Mouse (Mus musculus) heart, postnatal 25 days (tissue): ENCODE measurements around the gene Gm10643. TPM values are rescaled to one million over a fixed set of nuclear protein-coding genes. Genes with fewer than 3 reads are reported as not detected.

Source experiments
- DNase-seq: peaks from one replicate; pipeline ENCODE4 v3.0.0; 2022; ENCODE audit warnings: low spot score
- intact Hi-C: fragments of 180-260 bp; cut with DNase I; formaldehyde crosslinking; loops from one replicate; pipeline ENCODE4 v1.15.1; 2025
- total RNA-seq, 2 experiments: library from RNA; stranded (reverse); gene quantifications; 2 replicates each; pipeline ENCODE4 v1.2.3; 2021

Gene Gm10643
- total RNA-seq, 2 experiments from 2014 or later = 3.2 to 3.3 TPM

DNA sequence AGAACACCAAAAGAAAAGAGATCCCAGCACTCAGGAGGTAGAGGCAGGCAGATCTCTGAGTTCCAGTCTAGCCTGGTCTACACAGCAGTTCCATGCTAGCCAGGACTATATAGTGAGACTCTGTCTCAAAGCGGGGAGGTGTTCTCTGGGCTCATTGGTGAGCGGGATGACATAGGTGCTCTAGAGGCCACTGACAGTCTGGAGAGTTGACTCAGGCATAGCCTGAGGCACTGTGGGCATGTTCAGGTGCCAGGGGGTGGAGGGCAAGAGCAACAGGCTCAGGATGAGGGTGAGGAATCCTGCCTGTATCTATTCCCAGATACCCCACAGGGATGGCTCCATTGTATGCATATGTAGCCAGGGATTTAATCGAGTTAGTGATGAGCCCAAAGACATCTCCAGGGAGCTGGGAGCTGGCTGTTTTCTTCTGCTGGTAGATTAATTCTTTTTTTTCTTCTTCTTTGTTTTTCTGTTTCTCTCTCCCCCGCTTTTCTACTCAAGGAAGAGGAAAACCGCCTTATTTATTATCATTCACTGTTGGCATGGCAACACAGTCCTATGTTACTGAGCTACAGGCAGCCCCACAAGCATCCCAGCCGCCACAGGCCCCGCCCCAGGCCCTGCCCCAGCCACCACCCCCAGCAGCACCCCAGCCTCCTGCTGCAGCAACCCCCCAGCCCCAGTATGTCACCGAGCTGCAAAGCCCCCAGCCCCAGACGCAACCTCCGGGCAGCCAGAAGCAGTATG, 8.5 kb upstream of the Gm10643 start:
- no peak for DNase-seq
- intact Hi-C loops = loop anchor here (5.0 kb wide), 1 partner anchor 61 kb away; the partner anchor contains the start of gene 2210011C24Rik

GRCm38 (mm10) chr8:84072321-84072720, 7.4 kb upstream of the Gm10643 start:
- intact Hi-C loops = loop anchor here (5.0 kb wide), 1 partner anchor 60 kb away; the partner anchor contains the start of gene 2210011C24Rik
- no peak for DNase-seq

DNA sequence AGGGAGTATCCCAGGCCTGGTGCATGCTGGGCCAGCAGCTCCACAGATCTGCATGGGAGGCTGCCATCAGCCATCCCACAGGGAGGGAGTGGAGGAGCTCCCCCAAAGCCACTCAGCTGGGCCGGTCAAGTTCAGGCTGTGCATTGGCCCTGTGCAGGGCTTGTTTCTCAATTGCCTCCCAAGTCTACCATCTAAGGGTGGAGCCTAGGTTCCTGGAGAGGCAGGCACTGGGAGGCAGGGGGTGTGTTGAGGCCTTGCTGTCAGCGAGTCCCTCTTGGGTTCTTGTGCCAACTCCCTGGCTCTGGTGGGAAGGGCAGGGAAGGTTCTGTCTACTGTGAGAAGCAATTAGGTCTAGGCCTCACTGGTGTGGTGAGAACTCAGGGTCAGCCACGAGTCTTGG, 7.0 kb upstream of the Gm10643 start:
- no peak for DNase-seq
- intact Hi-C loops = loop anchor here (2.0 to 5.0 kb wide), 2 partner anchors 31 to 60 kb away; partner anchors contain the start of gene 2210011C24Rik

- no peak for DNase-seq
- intact Hi-C loops = loop anchor here (2.0 to 5.0 kb wide), 2 partner anchors 32 to 58 kb away; partner anchors contain the start of gene 2210011C24Rik
Observed at GRCm38 (mm10) chr8:84070667-84071066, 5.7 kb upstream of the Gm10643 start.

DNA sequence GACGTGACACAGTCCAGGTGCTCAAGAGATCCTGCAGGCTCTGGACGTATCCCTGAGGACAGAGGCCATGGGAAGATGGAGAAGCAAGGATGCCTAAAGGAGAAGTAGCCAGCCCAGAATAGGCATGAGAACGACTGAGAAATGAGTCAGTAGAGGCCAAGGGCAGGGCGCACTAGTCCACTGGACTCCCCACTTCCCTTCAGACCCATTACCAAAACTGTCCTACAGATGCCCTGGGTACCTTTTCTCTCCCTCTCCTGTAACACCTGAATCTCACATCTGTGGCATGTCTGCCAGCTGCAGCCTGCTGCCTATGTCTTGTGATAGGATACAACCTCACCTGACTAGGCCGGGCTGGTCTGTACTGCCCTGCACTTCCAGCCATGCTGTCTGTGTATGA, 5.3 kb upstream of the Gm10643 start:
- no peak for DNase-seq
- intact Hi-C loops = loop anchor here (2.0 to 5.0 kb wide), 2 partner anchors 33 to 58 kb away; partner anchors contain the start of gene 2210011C24Rik

GRCm38 (mm10) chr8:84069750-84070149, 4.8 kb upstream of the Gm10643 start:
- DNase-seq = no peak
- intact Hi-C loops = loop anchor here (2.0 to 5.0 kb wide), 3 partner anchors 33 to 78 kb away; partner anchors contain the start of genes 2210011C24Rik, 4930432K21Rik and Cc2d1a

GRCm38 (mm10) chr8:84069169-84069568, 4.2 kb upstream of the Gm10643 start:
- no peak for DNase-seq
- intact Hi-C loops = loop anchor here (5.0 kb wide), 1 partner anchor 78 kb away; the partner anchor contains the start of genes 4930432K21Rik and Cc2d1a

DNA sequence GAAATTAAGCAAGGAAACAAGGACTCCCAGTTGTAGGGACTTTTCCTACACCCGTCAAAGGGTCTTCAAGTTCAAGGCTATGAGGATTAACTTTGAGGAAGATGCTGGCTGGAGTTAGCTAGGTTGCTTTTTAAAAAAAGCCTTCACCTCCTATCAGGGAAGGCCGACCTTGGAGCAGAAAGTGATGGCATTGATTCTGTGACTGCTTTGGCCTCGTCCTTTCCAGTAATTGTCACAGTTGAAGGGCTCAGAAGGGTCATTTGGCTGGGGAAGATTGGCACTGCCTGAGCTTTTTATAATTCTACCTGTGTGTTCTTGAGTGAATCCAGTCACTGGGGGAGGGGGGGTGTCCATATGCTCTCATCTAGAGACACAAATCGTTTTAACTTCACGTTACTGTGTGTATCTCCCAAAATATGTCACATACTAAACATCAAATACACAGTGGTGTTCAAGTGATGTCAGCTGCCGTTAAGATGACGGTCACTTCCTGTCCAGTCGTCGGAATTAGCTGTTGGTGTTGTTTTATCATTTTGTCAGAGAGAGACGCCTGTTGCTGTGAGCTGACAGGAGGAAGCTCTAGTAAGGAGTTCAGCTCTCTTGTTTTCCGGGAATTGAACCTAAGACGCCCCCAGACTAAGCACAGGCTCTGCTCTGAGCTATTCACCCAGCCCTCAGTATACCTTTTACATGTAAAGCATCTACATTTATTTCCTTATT, 3.5 kb upstream of the Gm10643 start:
- intact Hi-C loops = loop anchor here (5.0 kb wide), 1 partner anchor 79 kb away; the partner anchor contains the start of genes 4930432K21Rik and Cc2d1a
- no peak for DNase-seq

DNA sequence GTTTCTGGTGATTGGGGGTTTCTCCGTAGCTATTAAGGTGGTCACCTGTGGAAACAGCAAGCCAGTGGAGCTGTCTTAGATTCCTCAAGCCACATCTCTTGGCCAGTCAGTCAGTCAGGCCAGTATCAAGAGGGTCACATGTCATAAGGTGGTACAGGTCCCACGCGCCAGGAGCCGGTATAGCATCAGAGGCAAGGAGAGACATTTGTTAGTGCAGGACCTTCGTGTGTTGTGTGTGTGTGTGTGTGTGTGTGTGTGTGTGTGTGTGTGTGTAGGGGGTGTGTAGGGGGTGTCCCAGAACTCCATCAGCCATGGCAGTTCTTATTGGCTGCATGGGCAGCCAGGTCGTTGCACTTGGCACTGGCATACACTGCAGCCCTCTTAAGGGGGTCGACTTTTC, 3.0 kb upstream of the Gm10643 start:
- intact Hi-C loops = loop anchor here (5.0 kb wide), 1 partner anchor 79 kb away; the partner anchor contains the start of genes 4930432K21Rik and Cc2d1a
- DNase-seq = no peak

DNA sequence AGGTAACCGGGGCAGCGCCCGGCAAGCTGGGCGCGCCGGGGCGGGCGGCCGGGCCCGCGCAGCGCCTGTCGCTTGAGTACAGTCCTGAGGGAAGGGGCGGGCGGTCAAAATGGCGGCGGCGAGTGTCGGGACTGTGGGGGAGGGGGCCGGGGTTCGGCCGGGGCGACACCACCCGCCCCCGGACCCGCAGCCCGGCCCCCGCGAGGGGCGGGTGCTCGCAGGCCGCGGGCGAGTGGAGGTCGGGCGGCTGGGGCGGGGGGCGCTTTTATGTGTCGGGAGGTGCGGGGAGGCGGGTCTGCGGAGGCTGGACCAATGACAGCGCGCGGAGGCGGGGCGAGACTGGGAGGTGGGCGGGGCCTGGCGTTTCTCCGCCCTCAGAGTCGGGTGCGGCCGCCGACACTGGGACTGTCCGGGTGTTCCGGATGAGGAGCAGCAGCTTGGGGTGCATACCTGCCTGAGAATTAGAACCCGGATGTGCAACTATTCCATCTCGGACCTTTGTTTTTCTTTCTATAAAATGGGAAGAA, 2.2 kb upstream of the Gm10643 start:
- intact Hi-C loops = loop anchor here (5.0 kb wide), 1 partner anchor 80 kb away; the partner anchor contains the start of genes 4930432K21Rik and Cc2d1a
- peak; percentile 93 for DNase-seq

- DNase-seq = peak; percentile 100
- intact Hi-C loops = loop anchor here (5.0 kb wide), 1 partner anchor 81 kb away; the partner anchor contains the start of genes 4930432K21Rik and Cc2d1a
Observed at GRCm38 (mm10) chr8:84066291-84066930, 1.5 kb upstream of the Gm10643 start, which contains the start of gene Rfx1. Rfx1 (plus strand) TSS chr8:84066834.

DNA sequence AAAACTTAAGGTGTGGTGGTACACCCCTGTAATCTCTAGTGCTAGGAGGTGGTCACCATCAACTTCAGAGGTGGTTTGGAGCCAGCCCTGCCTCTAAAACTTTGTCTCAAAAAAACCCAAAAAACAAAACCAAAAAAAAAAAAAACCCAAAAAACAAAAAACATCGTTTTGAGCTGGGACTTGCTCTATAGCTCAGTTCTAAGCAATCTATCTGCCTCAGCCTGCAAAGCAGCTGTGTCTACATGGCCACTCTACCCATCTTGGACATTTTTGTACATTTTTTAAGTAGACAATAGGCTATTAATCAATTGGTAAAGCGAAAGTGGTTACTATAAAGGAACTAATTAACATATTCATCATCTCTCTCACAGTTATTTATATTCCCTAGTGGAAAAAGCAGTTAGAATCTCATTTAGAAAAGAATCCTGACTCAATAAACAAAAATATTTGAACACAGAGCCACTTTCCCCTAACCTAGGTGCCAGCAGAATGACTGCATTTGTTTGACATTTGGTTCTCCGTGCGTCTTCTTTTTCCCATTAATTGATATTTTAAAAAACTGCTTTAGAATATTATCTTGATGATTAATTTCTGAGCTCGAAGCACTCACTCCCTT, 628 bp upstream of the Gm10643 start:
- intact Hi-C loops = loop anchor here (2.0 to 5.0 kb wide), 2 partner anchors 23 to 82 kb away; partner anchors contain the start of genes 4930432K21Rik, Cc2d1a and Il27ra
- no peak for DNase-seq

- DNase-seq = no peak
- intact Hi-C loops = loop anchor here (2.0 kb wide), 1 partner anchor 21 kb away; the partner anchor contains the start of gene Il27ra
Observed at GRCm38 (mm10) chr8:84063861-84064610, 901 bp downstream of the Gm10643 start.

DNA sequence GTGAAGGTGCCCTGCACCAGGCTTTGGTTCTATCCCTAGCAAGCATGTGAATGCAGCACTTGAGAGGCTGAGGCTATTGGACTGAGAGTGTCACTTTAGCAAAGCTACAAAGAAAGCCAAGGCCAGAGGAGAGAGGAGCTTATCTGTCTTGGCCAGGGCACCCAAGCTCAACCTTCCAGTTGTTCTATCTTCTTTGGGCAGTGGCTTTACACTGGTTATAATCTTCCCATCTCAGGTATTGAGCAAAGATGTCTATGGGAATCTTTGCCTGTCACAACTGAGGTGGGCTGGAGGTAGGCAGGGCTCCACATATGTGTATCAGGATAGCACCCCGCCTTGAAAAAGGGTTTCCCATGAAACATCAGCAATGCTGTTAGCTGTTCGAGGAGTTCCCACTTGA, 4.7 kb downstream of the Gm10643 start:
- DNase-seq = no peak
- intact Hi-C loops = no loop called here

GRCm38 (mm10) chr8:84059226-84059625, 5.7 kb downstream of the Gm10643 start:
- no peak for DNase-seq
- intact Hi-C loops = no loop called here

GRCm38 (mm10) chr8:84057827-84058226, 7.1 kb downstream of the Gm10643 start:
- DNase-seq = no peak
- intact Hi-C loops = no loop called here

DNA sequence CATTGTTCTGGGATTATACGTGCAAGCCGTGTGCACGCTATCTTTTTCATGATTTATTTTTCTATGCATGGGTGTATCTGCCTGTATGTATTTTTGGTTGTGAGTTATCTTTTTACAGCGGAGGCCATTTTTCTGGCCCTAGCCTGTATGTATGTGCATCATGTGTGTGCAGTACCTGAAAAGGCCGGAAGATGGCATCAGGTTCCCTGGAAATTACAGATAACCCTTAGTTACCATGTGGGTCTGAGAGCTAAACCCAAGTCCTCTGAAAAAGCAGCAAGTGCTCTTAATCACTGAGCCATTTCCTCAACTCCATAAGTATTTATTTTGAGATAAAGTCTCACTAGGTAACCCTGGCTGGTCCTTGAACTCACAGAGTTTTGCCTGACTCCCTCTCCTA, 11.7 kb downstream of the Gm10643 start:
- DNase-seq = no peak
- intact Hi-C loops = no loop called here

- no peak for DNase-seq
- intact Hi-C loops = no loop called here
Observed at GRCm38 (mm10) chr8:84052746-84053145, 12.2 kb downstream of the Gm10643 start.
